Mouse (Mus musculus) bone marrow, adult 2 months (tissue): ENCODE measurements around the gene Gabrb2.

ENCODE experiments used
- CTCF ChIP-seq: fragments of 200-500 bp; IDR thresholded peaks from 2 replicates; pipeline ENCODE4 v1.5.1; 2011; ENCODE audit warnings: low read length, control low read depth; ENCODE audit not compliant: control insufficient read depth, insufficient read depth
- POLR2A ChIP-seq: fragments of 200-500 bp; IDR thresholded peaks from 2 replicates; pipeline ENCODE4 v1.6.1; 2011; ENCODE audit warnings: low read depth, mild to moderate bottlenecking, control low read depth, low read length, borderline replicate concordance; ENCODE audit not compliant: control insufficient read depth

GRCm38 (mm10) chr11:42581123-42581522, 161.6 kb downstream of the Gabrb2 start:
- TF ChIP-seq POLR2A (no peak), CTCF (no peak)
